Mouse (Mus musculus) limb, embryonic 14.5 days (tissue): ENCODE data around the gene Eif1ad. TPM values are rescaled to one million over a fixed set of nuclear protein-coding genes. Genes with fewer than 3 reads are reported as not detected.

Source experiments
- ATAC-seq: fragments of 200-750 bp; cut with Nextera tagmentation; 2 replicates; pipeline ENCODE4 v1.8.0; 2017; ENCODE audit warnings: low read depth, moderate number of reproducible peaks, moderate TSS enrichment; ENCODE audit not compliant: low FRiP score
- DNase-seq: peaks from one replicate; pipeline ENCODE4 v3.0.0-alpha.2; 2015; ENCODE audit warnings: low spot score
- H3K27ac ChIP-seq: fragments of 300-500 bp; sonication (generic); replicated peaks from 2 replicates; pipeline ENCODE4 v1.5.1; 2014; ENCODE audit warnings: low read depth, mild to moderate bottlenecking, low read length, moderate library complexity, mixed read lengths
- H3K27me3 ChIP-seq: fragments of 300-500 bp; sonication (generic); 2 replicates; pipeline ENCODE4 v1.6.1; 2014; ENCODE audit warnings: low read length, mixed read lengths; ENCODE audit not compliant: control insufficient read depth, insufficient read depth
- H3K36me3 ChIP-seq: fragments of 300-500 bp; sonication (generic); 2 replicates; pipeline ENCODE4 v1.6.1; 2014; ENCODE audit warnings: mild to moderate bottlenecking, low read length, moderate library complexity, mixed read lengths; ENCODE audit not compliant: control insufficient read depth, insufficient read depth
- H3K4me1 ChIP-seq: fragments of 300-500 bp; sonication (generic); 2 replicates; pipeline ENCODE4 v1.6.1; 2014; ENCODE audit warnings: antibody characterized with exemption, low read length, mixed read lengths; ENCODE audit not compliant: control insufficient read depth, insufficient read depth
- H3K4me2 ChIP-seq: fragments of 300-500 bp; sonication (generic); replicated peaks from 2 replicates; pipeline ENCODE4 v1.6.1; 2014; ENCODE audit warnings: low read depth, mild to moderate bottlenecking, low read length, moderate library complexity; ENCODE audit not compliant: severe bottlenecking
- H3K4me3 ChIP-seq: fragments of 300-500 bp; sonication (generic); replicated peaks from 2 replicates; pipeline ENCODE4 v1.5.1; 2014; ENCODE audit warnings: low read length
- H3K9ac ChIP-seq: fragments of 300-500 bp; sonication (generic); 2 replicates; pipeline ENCODE4 v1.6.1; 2014; ENCODE audit warnings: mild to moderate bottlenecking, low read depth, low read length, moderate library complexity; ENCODE audit not compliant: severe bottlenecking
- H3K9me3 ChIP-seq: fragments of 300-500 bp; sonication (generic); 2 replicates; pipeline ENCODE4 v1.6.1; 2016; ENCODE audit warnings: low read length; ENCODE audit not compliant: control insufficient read depth
- POLR2A ChIP-seq: fragments of 200-500 bp; IDR thresholded peaks from 2 replicates; pipeline ENCODE4 v1.8.0; 2012; ENCODE audit warnings: inconsistent platforms, mild to moderate bottlenecking, moderate library complexity, borderline replicate concordance; ENCODE audit not compliant: insufficient read depth, insufficient read length; ENCODE audit errors: extremely low read depth
- WGBS: fragments of 180-500 bp; shearing (Covaris S2); extraction: QIAGEN DNeasy Blood & Tissue Kit; methylation state at CpG from one replicate; pipeline ENCODE4 v1.1.7; 2014; 5-methylcytosine and 5-hydroxymethylcytosine counted together
- polyA plus RNA-seq, 2 experiments: library from polyadenylated mRNA; depleted of rRNA in 1 of 2; stranded (reverse) in 1 of 2; unstranded in 1 of 2; fragments of >200 nt; fragmentation: Nextera tagmentation in 1 of 2; extraction: Ambion mirVana in 1 of 2; gene quantifications; 2 replicates each; pipeline versions ENCODE4 v1.2.1 to v1.2.3; 2012 to 2014

Eif1ad gene
- polyA plus RNA-seq, 2 experiments, result 39.4 to 43.5 TPM

DNA sequence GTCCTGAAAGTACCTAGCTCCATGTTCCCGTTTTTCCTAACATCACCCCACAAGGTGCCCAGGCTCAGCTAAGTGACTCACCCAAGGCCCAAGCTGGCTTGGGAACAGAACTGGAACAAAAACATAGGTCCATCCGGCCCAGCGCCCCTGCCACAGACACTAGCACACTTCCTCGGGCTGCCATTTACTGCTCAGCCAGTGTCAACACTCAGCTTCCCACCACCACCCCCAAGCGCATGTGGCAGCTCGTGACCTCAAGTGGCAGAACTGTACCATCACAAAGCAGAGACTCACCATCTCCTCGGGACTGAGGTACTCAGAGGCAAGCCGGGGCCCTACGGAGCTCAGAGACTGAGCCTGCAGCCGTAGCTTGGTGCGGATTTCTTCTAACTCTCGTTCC lies 16.8 kb downstream of the Eif1ad start:
- TF ChIP-seq POLR2A, result no peak

DNA sequence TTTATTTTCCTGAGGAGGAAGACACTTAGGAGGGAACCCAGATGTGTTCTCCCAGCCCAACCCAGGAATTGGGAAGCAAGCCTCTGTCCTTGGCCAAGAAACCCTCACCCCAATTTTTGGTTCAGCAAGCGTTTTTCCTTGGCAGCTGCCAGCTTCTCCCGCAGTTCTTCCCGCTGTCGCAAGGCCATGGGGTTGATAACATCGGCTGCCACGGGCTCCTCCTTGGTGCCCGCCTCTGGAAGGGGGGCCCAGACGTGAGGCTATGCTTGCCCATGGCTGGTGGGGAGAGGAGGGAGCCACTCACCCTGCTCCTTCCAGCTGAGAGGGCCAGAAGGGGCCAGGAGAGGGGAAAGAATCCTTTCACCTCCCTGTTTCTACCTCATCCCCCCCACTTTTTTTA lies 18.2 kb downstream of the Eif1ad start:
- Histone ChIP-seq H3K4me1 (peaks cover 15% of the 10 kb centered on the region), H3K27ac (no peak overlapping the region), H3K9ac (no peak overlapping the region), H3K4me2 (no peak overlapping the region), H3K9me3 (no peaks in the 10 kb centered on the region), H3K36me3 (peaks cover 59% of the 10 kb centered on the region), H3K27me3 (no peaks in the 10 kb centered on the region), H3K4me3 (no peak overlapping the region)
- no peak for TF ChIP-seq POLR2A
- ATAC-seq, result no peak
- DNase-seq, result no peak
- WGBS, result 90% methylated on average over 8 of the region's 8 CpGs

More for the DNA sequence above, 16.8 kb downstream of the Eif1ad start:
- H3K27ac ChIP-seq, result no peak overlapping the region
- no peak for DNase-seq
- H3K9me3 ChIP-seq, result no peaks in the 10 kb centered on the region
- H3K4me1 ChIP-seq, result peaks cover 11% of the 10 kb centered on the region
- 90% methylated on average over 12 of the region's 12 CpGs for WGBS
- H3K36me3 ChIP-seq, result peaks cover 72% of the 10 kb centered on the region
- H3K9ac ChIP-seq, result no peak overlapping the region
- H3K27me3 ChIP-seq, result no peaks in the 10 kb centered on the region
- no peak for ATAC-seq
- no peak overlapping the region for H3K4me3 ChIP-seq
- no peak overlapping the region for H3K4me2 ChIP-seq

DNA sequence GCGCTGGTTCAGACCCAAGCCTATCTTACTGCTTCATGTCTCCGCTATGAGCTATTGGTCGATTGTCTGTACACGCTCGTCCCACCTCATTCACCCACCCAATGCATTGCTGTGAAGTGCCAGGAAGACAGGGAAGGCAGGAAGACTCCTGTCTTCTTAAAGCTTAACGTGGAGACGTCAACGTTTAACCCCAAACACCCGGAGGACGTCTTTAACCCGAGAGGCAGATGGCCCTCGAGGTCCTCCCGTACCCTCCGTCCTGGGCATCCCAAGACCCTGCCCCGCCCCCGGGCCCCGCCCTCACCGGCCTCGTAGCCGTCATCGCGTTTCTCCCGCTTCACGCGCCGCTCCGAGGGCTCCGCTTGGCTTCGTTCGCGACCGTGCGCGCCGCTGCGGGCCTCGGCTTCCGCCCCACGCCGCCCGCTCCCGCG lies 21.5 kb downstream of the Eif1ad start:
- Histone ChIP-seq H3K4me2 (peak overlapping the region; percentile 84), H3K9ac (peak overlapping the region; percentile 91), H3K4me1 (peaks cover 23% of the 10 kb centered on the region), H3K4me3 (peak overlapping the region; percentile 99), H3K27ac (peak overlapping the region; percentile 79; the same call in 1 of the 2 replicates), H3K36me3 (peaks cover 27% of the 10 kb centered on the region), H3K27me3 (no peaks in the 10 kb centered on the region), H3K9me3 (no peaks in the 10 kb centered on the region)
- 2% methylated on average over 39 of the region's 43 CpGs for WGBS
- no peak for TF ChIP-seq POLR2A
- no peak for DNase-seq
- ATAC-seq, result peak; percentile 45; the same call in 1 of the 2 replicates

DNA sequence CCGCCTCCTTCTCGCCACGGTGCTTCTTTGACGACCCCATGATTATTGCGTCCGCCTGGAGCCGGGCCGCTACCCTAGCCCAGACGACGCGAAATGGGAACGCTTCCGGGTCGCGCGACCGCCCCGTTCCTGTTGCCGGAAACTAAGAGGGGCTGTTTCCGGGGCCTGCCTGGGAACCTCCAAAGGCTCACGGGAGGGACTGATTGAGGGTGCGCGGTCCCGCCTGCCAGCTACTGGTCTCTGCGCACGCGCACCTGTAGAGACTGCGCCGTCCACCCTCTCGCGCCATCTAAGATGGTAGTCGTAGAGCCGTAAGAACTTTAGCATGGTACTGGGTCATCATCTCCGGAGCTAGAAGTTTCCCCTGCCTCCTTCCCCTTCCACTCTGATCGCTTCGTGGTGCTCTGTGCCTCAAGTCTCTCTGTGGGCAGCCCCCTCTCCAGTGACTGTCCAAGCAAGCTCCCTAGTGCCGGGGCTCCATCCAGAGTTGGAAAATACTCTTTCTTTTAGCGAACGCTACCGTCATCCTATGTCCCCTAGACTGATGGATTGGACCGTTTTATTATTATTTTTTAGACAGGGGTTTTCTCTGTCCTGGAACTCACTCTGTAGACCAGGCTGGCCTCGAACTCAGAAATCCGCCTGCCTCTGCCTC lies 22.2 kb downstream of the Eif1ad start, which contains the start of gene Sart1:
TSS of gene Sart1 (minus strand) at position 116 of the 655 bp plus-strand sequence.
- Histone ChIP-seq H3K36me3 (peaks cover 20% of the 10 kb centered on the region), H3K9me3 (no peaks in the 10 kb centered on the region), H3K4me1 (peaks cover 23% of the 10 kb centered on the region), H3K4me3 (peak within 1 kb of the TSS; percentile 99), H3K27ac (peak within 1 kb of the TSS; percentile 79), H3K27me3 (no peaks in the 10 kb centered on the region), H3K4me2 (peak within 1 kb of the TSS; percentile 84), H3K9ac (peak within 1 kb of the TSS; percentile 91)
- WGBS, result 4% methylated on average over 43 of the region's 43 CpGs
- DNase-seq (peak; percentile 99), ATAC-seq (peak; percentile 95)
- TF ChIP-seq POLR2A, result peak; percentile 72; the same call in 1 of the 2 replicates

DNA sequence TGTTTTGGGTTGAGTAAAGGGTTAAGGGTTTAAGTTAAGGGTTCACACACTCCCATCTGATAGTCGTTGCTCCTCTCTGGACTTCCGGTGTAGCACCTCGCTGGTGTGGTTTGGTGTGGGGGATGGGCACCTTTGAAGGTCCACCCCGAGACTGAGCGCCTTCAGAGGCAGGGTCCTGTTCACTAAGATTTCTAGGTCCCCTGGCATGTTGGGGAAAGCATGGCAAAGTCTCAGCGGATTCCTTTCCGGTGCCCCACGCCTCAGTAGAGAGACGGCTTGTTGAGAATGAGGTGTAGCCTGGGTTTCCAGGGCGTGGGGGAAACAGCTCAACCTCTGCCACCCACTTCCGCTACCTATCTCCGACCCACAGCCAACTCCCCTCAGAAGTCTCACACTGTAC lies 23.1 kb downstream of the Eif1ad start:
- Histone ChIP-seq H3K9ac (peak overlapping the region; percentile 91), H3K4me1 (peaks cover 23% of the 10 kb centered on the region), H3K4me2 (peak overlapping the region; percentile 84), H3K36me3 (peaks cover 11% of the 10 kb centered on the region), H3K4me3 (peak overlapping the region; percentile 99), H3K9me3 (no peaks in the 10 kb centered on the region), H3K27ac (peak overlapping the region; percentile 79; the same call in 1 of the 2 replicates), H3K27me3 (no peaks in the 10 kb centered on the region)
- 22% methylated on average over 12 of the region's 12 CpGs for WGBS
- DNase-seq, result no peak
- no peak for TF ChIP-seq POLR2A
- no peak for ATAC-seq
